Mouse (Mus musculus): ENCODE results near the gene Tmed5.
"Not testable (repeated sequence)": the region's sequence is repeated elsewhere in the genome, so short reads cannot be mapped to it uniquely, and the experiment has no call there.

Tmed5 gene

GRCm38 (mm10) chr5:108132441-108133243, at the start of gene Tmed5, which contains the start of gene Ccdc18:
Gene Tmed5, minus strand, starts transcription at chr5:108132620.
Gene Ccdc18, plus strand, starts transcription at chr5:108132875.
- peak; percentile 98 for DNase-seq (ENCODE audit: low spot score)

DNA sequence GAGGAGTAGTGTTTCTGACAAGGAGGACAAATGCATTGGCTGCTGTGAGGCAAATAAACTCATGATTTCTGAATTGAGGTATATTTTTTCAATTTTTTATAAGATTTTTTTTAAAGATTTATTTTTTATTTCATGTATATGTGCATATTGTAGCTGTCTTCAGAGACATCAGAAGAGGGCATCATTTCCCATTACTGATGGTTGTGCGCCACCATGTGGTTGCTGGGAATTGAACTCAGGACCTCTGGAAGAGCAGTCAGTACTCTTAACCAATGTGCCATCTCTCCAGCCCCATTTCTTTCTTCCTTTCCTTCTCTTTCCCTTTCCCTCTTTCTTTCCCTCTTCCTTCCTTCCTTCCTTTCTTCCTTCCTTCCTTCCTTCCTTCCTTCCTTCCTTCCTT, 31.3 kb upstream of the Tmed5 start:
- no peak for DNase-seq (ENCODE audit: low spot score)

DNA sequence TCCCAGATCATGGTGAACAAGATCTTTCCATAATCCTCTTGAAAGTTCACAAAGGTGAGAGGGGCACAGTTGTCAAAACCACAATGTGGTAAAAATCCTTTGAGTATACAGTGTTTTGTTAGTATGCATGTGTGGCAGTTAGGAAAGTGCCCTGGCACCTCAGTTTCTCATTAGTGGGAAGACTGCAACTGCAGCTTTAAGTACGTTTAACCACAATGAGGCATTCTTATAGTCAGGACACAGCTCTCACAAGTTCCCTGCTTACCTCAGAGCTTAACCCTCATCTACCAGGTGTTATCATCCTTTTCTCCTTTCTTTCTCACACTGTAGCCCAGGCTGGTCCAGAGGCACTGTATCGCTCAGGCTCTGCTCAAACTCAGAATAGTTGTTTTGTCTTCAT, 28.4 kb upstream of the Tmed5 start:
- DNase-seq (ENCODE audit: low spot score) = no peak

DNA sequence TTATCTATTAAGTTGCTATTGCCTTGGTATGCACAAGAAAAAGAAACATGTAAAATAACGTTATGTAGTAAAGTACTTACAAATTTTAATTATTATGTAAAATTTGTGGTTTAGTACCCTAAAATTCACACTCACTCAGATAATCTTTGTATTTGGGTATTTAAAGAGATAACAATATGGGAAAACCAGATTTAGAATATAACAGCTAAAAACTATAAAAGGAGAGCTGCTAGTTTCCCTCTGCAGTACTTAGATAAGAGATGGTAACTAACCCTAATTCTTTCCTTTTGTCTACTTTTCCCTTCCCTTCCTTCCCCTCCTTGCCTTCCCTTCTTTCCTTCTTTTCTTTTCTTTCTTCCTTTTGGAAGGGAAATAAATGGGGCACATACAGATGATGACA, 20.2 kb upstream of the Tmed5 start:
- no peak for DNase-seq (ENCODE audit: low spot score)

GRCm38 (mm10) chr5:108131849-108132440, 475 bp downstream of the Tmed5 start:
- DNase-seq (ENCODE audit: low spot score) = peak; percentile 64

- DNase-seq (ENCODE audit: low spot score) = no peak
These were observed 12.1 kb downstream of the Tmed5 start for GRCm38 (mm10) chr5:108120221-108120900.

- no peak for DNase-seq (ENCODE audit: low spot score)
These were observed 14.7 kb downstream of the Tmed5 start for GRCm38 (mm10) chr5:108117693-108118092.

DNA sequence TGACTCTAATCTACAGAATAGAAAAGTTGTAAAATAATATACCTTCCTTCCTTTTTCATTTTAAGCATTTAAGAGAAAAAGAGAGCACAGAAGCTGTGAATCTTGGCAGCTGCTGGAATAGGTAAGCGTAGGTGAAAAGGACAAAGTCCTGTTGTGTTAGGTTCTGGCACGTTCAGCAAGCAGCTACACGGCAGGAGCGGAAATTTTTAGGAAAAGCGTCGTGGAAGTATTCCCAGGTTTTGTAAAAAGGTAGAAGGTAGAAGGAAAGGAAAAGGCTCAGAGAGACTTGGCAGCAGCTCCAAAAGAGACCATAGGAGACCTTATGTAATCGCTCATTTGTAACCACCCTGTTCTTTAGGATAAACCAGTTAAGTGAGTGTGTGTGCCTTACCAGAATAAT, 23.1 kb downstream of the Tmed5 start:
- no peak for DNase-seq (ENCODE audit: low spot score)

DNA sequence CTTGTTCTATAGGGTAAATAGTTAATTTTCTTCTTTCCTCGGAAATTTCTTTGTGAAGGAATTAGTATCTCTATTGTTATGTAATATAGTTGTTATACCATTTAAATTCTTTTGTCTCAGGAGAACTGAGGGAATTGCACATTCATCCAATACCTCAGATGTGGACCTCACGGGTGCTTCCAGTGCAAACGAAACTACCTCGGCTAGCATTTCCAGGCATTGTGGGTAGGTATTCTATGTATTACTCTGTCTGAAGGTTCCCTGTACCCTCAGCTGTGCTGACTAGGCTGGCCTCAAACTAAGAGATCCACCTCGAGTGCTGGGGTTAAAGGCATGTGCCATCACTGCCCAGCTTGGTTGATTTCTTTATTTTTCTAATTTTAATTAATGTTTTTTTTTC, 28.1 kb downstream of the Tmed5 start:
- no peak for DNase-seq (ENCODE audit: low spot score)

- peak; percentile 58 for DNase-seq (ENCODE audit: low spot score)
These were observed 32.2 kb downstream of the Tmed5 start for GRCm38 (mm10) chr5:108100196-108100595.

- DNase-seq (ENCODE audit: low spot score) = no peak
These were observed 34.7 kb downstream of the Tmed5 start for GRCm38 (mm10) chr5:108097676-108098075.

GRCm38 (mm10) chr5:108092731-108093130, 39.7 kb downstream of the Tmed5 start:
- not testable (repeated sequence) for DNase-seq (ENCODE audit: low spot score)

- no peak for DNase-seq (ENCODE audit: low spot score)
These were observed 47.0 kb downstream of the Tmed5 start for GRCm38 (mm10) chr5:108085440-108085839.

GRCm38 (mm10) chr5:108082380-108082779, 50.0 kb downstream of the Tmed5 start:
- DNase-seq (ENCODE audit: low spot score) = no peak

- no peak for DNase-seq (ENCODE audit: low spot score)
These were observed 52.8 kb downstream of the Tmed5 start for GRCm38 (mm10) chr5:108079603-108080002.

GRCm38 (mm10) chr5:108076833-108077540, 55.4 kb downstream of the Tmed5 start:
- DNase-seq (ENCODE audit: low spot score) = no peak

DNA sequence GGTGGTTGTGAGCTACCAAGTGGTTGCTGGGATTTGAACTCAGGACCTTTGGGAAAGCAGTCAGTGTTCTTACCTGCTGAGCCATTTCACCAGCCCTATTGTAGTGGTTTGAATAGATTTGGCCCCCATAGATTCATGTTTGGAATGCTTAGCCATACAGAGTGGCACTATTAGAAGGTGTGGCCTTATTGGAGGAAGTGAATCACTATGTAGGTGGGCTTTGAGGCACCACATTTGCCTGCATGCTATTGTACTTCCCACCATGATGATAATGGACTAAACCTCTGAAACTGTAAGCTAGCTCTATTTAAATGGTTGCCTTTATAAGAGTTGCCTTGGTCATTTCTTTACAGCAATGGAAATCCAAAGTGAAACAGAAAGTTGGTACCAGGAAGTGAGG, 56.2 kb downstream of the Tmed5 start:
- no peak for DNase-seq (ENCODE audit: low spot score)

GRCm38 (mm10) chr5:108072301-108072700, 60.1 kb downstream of the Tmed5 start:
- DNase-seq (ENCODE audit: low spot score) = no peak

GRCm38 (mm10) chr5:108065465-108066411, 66.7 kb downstream of the Tmed5 start, which contains the start of gene Mtf2:
Gene Mtf2, plus strand, starts transcription at chr5:108065674.
- DNase-seq (ENCODE audit: low spot score) = peak; percentile 97

DNA sequence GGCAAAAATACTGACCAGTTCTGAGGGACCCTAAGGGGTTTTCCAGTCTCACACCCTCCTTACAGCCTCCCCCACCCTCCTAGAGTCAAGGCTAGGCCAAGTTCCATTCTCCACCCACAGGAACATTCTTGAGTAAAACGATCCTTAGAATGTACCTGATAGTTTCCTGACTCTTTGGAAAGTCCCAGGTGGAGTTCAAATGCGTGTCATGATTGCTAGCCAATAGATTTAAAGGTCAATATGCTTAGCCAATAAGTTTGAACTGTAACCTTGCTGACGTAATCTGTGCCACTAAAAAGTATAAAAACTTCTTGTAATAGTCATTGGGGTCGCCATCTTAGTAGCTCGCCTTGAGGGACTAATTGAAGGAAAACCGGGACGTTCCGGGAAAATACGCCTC, 72.0 kb downstream of the Tmed5 start:
- no peak for DNase-seq (ENCODE audit: low spot score)

All from MN1 (cell line).